Mouse (Mus musculus): ENCODE measurements at regions not wholly inside any gene's neighbourhood (a gene's known extent, or its start where the extent isn't known, plus 50 kb on each side); places are given as distances from the start of the nearest gene placed in this dataset.
"Not testable (repeated sequence)": the region's sequence is repeated elsewhere in the genome, so short reads cannot be mapped to it uniquely, and the experiment has no call there.

- DNase-seq (ENCODE audit: low read depth, low spot score), result not testable (repeated sequence)
Measured at GRCm38 (mm10) chr12:18998160-18998559, 483.9 kb downstream of the 5730507C01Rik start.

DNA sequence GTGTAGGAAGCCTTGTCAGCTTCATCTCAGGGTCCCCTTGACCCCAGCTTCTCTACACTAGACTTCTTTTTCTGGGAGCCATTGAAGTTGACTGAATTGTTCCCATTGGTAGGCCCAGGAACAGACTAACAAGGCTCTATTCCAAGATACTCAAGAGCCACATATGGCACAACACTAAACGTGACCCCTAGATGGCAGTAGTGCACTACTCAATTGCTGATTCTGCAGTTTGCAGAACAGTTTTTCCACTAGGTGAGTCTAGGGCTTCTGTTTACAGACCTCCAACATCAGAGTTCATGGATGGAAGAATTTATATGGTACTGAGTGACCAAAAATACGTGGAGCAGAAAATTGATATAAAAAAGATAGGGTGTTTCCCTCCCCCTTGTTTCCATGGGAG, 486.3 kb downstream of the 5730507C01Rik start:
- DNase-seq (ENCODE audit: low read depth, low spot score), result peak; percentile 1
